Mouse (Mus musculus) kidney, postnatal 25 days (tissue): ENCODE measurements at regions not wholly inside any gene's neighbourhood (a gene's known extent, or its start where the extent isn't known, plus 50 kb on each side); places are given as distances from the start of the nearest gene placed in this dataset.

Experiments used
- DNase-seq, 2 experiments: peaks; one replicate each; pipeline ENCODE4 v3.0.0; 2021; ENCODE audit warnings: mixed read lengths in 2 of 2

GRCm38 (mm10) chr6:140169836-140170235 lies 128.6 kb upstream of the Plcz1 start:
- DNase-seq, result no peak

GRCm38 (mm10) chr6:140167182-140167581 lies 125.9 kb upstream of the Plcz1 start:
- no peak for DNase-seq

- no peak for DNase-seq
Measured at GRCm38 (mm10) chr6:140162729-140163128, 121.5 kb upstream of the Plcz1 start.

GRCm38 (mm10) chr6:140161482-140161881 lies 120.2 kb upstream of the Plcz1 start:
- DNase-seq, result no peak

- no peak for DNase-seq
Measured at GRCm38 (mm10) chr6:140160946-140161345, 119.7 kb upstream of the Plcz1 start.

- DNase-seq, result no peak
Measured at GRCm38 (mm10) chr6:140158986-140159385, 117.7 kb upstream of the Plcz1 start.

- no peak for DNase-seq
Measured at GRCm38 (mm10) chr6:140157375-140157774, 116.1 kb upstream of the Plcz1 start.

- no peak for DNase-seq
Measured at GRCm38 (mm10) chr6:140152418-140153176, 111.3 kb upstream of the Plcz1 start.

GRCm38 (mm10) chr6:140148628-140149245 lies 107.5 kb upstream of the Plcz1 start:
- DNase-seq, result peak; percentile 35 to 44

- DNase-seq, result no peak
Measured at GRCm38 (mm10) chr6:140148138-140148537, 106.9 kb upstream of the Plcz1 start.

GRCm38 (mm10) chr6:140147711-140148110 lies 106.5 kb upstream of the Plcz1 start:
- peak; percentile 42 to 72 for DNase-seq

- DNase-seq, result no peak
Measured at GRCm38 (mm10) chr6:140133734-140134133, 92.5 kb upstream of the Plcz1 start.

- no peak for DNase-seq
Measured at GRCm38 (mm10) chr6:140126645-140127044, 85.4 kb upstream of the Plcz1 start.

GRCm38 (mm10) chr6:140114024-140114423 lies 72.8 kb upstream of the Plcz1 start:
- no peak for DNase-seq

GRCm38 (mm10) chr6:140112054-140112453 lies 70.8 kb upstream of the Plcz1 start:
- DNase-seq, result no peak

GRCm38 (mm10) chr6:140108083-140108482 lies 66.8 kb upstream of the Plcz1 start:
- DNase-seq, result no peak

- no peak for DNase-seq
Measured at GRCm38 (mm10) chr6:140107628-140108027, 66.4 kb upstream of the Plcz1 start.

- DNase-seq, result no peak
Measured at GRCm38 (mm10) chr6:140106141-140106540, 64.9 kb upstream of the Plcz1 start.

GRCm38 (mm10) chr6:140102043-140102442 lies 60.8 kb upstream of the Plcz1 start:
- DNase-seq, result no peak

- DNase-seq, result no peak
Measured at GRCm38 (mm10) chr6:140095416-140095815, 54.2 kb upstream of the Plcz1 start.
